Mouse (Mus musculus): ENCODE results near the gene Gm42957.

Gm42957 gene

DNA sequence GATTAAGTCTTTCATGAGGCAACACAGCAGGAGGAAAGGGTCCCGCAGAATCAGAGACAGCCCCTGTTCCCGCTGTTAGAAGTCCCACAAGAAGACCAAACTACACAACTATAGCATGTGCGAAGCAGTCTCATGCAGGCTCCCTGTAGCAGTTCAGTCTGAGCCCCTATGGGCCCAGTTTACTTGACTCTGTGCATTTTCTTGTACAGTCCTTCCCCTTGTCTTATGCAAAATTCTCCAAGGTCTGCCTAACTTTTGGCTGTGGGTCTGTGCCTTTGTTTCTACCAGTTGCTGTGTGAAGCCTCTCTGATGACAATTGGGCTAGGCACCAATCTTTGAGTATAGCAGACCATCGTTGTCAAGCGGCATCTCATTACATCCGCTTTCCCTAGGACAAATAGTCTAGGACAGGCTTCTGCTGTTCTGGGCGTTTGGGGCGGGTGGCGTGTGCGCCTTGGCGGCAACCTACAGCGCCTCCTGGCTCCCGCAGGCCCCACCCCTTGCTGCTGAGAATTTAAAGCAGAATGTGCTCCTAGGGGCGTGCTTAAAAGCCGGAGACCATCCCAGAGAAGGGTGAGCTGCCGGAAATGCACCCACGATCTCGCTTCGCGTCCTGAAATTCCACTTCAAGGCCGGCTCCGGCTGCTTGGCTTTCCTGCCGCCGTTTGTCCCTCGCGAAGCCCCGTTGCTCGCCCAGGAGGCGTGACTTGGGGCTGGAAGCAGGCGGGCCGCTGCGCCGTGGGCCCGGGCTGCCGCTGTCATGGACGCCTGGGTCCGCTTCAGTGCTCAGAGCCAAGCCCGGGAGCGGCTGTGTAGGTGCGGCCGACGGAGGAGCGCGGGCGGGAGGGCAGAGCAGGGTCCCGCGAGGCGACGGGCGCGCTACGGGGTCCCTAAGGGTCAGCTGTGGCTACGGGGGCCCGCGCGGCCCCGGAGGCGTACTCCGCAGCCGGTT lies at the start of gene Gm42957, which contains the start of gene Pex11b:
TSS of gene Gm42957 (plus strand) at position 547 of the 952 bp plus-strand sequence.
TSS of gene Pex11b (plus strand) at position 449 of the 952 bp plus-strand sequence.
- in situ Hi-C loops (cut with MboI, MseI) = no loop called here

GRCm38 (mm10) chr3:96590657-96591056 lies 44.6 kb upstream of the Gm42957 start:
- in situ Hi-C loops (cut with MboI, MseI) = no loop called here

DNA sequence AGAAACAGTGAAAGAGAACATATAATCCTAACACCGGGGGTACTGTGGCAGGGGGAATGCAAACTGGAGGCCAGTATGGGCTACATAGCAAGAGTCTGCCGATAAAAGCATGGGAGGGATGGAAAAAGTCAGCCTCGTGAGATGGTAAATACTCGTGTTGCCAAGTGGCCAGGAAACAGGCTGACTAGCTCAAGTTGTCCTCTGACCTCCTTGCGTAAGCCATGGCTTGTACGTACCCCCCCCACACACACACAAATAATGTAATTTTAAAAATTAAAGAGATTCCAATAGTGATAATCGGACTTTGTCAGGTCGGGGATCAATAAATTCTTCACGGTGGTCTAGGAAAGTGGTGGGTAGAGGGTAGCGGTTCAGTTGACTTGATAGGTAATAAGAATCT lies 41.9 kb upstream of the Gm42957 start:
- in situ Hi-C loops (cut with MboI, MseI) = no loop called here

- in situ Hi-C loops (cut with MboI, MseI) = no loop called here
Observed at GRCm38 (mm10) chr3:96593790-96594560, 41.3 kb upstream of the Gm42957 start, which contains the start of gene Polr3gl. TSS of gene Polr3gl (minus strand) at chr3:96594181.

- in situ Hi-C loops (cut with MboI, MseI) = no loop called here
Observed at GRCm38 (mm10) chr3:96594851-96595250, 40.4 kb upstream of the Gm42957 start.

DNA sequence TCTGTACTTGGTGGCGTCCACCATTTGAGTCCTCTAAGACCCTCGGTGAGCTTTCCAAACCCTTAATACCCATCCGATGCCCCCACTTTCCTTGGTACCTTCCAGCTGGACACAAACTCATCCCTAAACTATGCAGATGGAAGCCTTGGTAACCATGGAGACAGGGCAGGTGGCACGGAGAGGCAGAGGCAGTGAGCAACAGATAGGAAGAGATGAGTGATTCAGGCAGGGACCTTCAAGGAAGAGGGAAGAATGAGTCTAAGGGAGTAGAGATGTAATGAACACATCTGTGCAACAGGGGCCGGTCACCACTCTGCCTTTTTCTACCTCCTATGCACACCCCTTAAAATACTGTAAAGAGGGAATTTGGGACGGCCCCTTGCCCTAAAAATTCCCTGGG lies 39.6 kb upstream of the Gm42957 start:
- in situ Hi-C loops (cut with MboI, MseI) = no loop called here

DNA sequence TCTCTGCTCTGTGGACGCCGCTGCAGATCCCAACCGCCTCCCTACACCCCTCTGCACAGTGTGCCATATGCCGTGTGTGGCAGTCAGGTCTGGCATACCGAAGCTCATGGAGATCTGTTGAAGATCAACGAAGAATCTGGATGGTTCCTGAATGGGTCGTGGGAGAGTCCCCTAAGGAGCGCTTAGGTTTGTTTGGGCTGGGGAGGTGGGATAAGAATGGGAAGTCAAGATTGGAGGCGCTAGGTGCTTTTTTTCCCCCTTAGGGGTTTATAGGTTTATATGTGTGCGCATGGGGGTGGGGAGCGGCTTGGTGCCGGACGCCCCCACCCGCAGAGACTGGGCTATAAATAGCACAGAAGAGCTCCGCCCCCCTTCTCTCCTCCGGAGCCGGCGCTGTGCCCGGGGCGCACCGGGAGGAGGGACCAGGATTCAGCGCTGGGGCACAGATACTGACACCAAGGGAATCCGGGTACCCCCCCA lies 39.0 kb upstream of the Gm42957 start, which contains the start of gene Ankrd34a:
TSS of gene Ankrd34a (plus strand) at position 409 of the 480 bp plus-strand sequence.
- in situ Hi-C loops (cut with MboI, MseI) = no loop called here

DNA sequence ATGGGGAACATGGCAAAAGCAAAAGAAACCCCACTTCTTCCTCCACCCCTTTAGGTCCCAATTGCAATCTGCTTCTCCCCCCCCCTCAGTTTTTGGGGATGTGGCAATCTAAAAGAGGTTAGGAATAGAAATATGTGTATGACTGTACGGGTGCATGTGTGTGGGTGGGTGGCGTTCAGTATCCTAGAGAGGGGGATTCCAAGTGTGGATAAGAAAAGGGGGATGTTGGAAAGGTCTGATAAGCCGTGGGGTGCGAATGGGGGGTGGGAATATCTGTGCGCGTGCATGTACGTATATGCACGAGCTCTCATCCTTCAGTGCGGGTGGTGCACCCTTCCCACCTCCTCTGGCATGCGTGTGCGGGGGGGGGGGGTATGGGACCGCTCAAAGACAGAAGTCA lies 38.4 kb upstream of the Gm42957 start:
- in situ Hi-C loops (cut with MboI, MseI) = no loop called here

- in situ Hi-C loops (cut with MboI, MseI) = no loop called here
Observed at GRCm38 (mm10) chr3:96597435-96597891, 37.8 kb upstream of the Gm42957 start.

DNA sequence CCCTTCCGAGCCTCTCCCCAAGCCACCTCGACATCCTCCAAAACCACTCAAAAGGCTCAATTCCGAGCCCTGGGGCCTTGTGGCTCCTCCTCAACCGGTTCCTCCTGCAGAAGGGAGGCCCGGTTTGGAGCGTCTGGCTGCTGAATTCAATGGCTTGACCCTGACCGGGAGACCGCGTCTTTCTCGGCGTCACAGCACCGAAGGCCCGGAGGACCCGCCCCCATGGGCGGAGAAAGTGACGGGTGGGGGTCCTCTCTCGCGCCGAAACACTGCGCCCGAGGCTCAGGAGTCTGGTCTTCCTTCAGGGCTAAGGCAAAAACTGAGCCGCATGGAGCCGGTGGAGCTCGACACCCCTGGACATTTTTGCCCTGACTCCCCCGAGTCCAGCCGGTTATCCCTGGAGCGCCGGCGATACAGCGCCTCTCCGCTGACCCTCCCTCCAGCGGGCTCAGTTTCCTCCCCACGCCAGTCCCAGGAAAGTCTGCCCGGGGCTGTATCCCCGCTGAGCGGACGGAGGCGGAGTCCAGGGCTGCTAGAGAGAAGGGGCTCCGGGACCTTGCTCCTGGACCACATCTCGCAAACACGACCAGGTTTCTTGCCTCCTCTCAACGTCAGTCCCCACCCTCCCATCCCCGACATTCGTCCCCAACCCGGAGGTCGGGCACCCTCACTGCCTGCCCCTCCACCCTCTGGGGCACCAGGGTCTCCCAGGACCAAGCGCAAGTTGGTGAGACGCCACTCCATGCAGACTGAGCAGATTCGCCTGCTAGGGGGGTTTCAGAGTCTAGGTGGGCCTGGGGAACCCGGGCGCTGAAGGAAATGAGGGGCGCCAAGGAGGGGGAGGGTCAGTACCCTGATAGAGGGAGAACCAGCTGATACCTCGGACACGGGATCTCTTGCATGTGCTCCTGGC lies 36.9 kb upstream of the Gm42957 start:
- in situ Hi-C loops (cut with MboI, MseI) = no loop called here

GRCm38 (mm10) chr3:96599069-96599393 lies 36.2 kb upstream of the Gm42957 start:
- in situ Hi-C loops (cut with MboI, MseI) = no loop called here

- in situ Hi-C loops (cut with MboI, MseI) = no loop called here
Observed at GRCm38 (mm10) chr3:96599411-96599810, 35.9 kb upstream of the Gm42957 start.

GRCm38 (mm10) chr3:96600639-96601250 lies 34.5 kb upstream of the Gm42957 start, which contains the start of gene Lix1l:
TSS of gene Lix1l (plus strand) at chr3:96601149.
- in situ Hi-C loops (cut with MboI, MseI) = loop anchor here (10.0 kb wide), 1 partner anchor 606 kb away; the partner anchor contains the start of gene Plekho1

- in situ Hi-C loops (cut with MboI, MseI) = loop anchor here (10.0 kb wide), 1 partner anchor 607 kb away; the partner anchor contains the start of gene Plekho1
Observed at GRCm38 (mm10) chr3:96601251-96601787, 34.0 kb upstream of the Gm42957 start.

DNA sequence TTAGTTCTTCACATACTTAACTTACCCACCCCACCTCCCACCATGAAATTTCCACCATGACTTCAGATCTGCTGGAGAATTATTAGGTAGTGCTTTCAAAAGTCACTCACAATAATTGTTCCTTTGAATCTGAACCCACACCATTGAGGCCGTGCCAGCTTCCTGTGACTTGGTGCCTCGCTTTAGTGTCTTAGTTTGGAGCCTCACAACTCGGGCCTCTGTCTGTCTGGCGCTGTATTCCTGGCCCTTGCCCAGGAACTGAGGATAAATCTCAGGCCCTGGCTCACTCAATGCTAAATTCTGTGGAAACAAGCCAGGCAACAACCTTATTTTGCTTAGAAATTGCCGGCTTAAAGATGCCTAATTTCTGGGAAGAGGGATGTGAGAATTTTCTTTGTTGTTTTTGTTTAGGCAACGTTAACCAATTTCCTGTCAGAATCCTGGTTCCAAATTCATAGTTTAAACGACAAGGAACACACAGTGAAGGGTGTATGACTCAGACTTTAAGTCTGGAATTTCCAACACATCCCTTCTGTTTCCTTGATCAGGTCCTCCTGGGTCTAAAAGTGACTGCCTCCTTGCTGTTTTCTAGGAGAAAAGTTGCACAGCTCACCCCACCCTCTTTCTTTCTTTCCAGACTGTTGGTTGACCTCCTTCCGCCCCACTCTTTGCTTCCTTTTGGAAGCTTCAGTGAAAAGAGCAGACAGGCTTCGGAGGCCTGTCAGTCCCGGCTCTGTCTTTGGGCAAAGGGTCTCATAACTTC lies 33.2 kb upstream of the Gm42957 start:
- in situ Hi-C loops (cut with MboI, MseI) = loop anchor here (10.0 kb wide), 1 partner anchor 607 kb away; the partner anchor contains the start of gene Plekho1

- in situ Hi-C loops (cut with MboI, MseI) = loop anchor here (10.0 kb wide), 1 partner anchor 608 kb away; the partner anchor contains the start of gene Plekho1
Observed at GRCm38 (mm10) chr3:96602704-96603084, 32.6 kb upstream of the Gm42957 start.

- in situ Hi-C loops (cut with MboI, MseI) = loop anchor here (10.0 kb wide), 1 partner anchor 609 kb away; the partner anchor contains the start of gene Plekho1
Observed at GRCm38 (mm10) chr3:96603311-96603710, 32.0 kb upstream of the Gm42957 start.

GRCm38 (mm10) chr3:96606007-96606406 lies 29.3 kb upstream of the Gm42957 start:
- in situ Hi-C loops (cut with MboI, MseI) = loop anchor here (10.0 kb wide), 1 partner anchor 611 kb away; the partner anchor contains the start of gene Plekho1

- in situ Hi-C loops (cut with MboI, MseI) = loop anchor here (10.0 kb wide), 1 partner anchor 612 kb away; the partner anchor contains the start of gene Plekho1
Observed at GRCm38 (mm10) chr3:96606618-96607017, 28.7 kb upstream of the Gm42957 start.
